Mouse (Mus musculus) embryonic facial prominence, embryonic 15.5 days (tissue): ENCODE results near the gene Abcd3. TPM values are rescaled to one million over a fixed set of nuclear protein-coding genes. Genes with fewer than 3 reads are reported as not detected.

Source experiments
- ATAC-seq: fragments of 200-750 bp; cut with Nextera tagmentation; 2 replicates; pipeline ENCODE4 v1.8.0; 2017; ENCODE audit warnings: low read depth, moderate TSS enrichment; ENCODE audit not compliant: insufficient number of reproducible peaks, low FRiP score, low TSS enrichment
- H3K27ac ChIP-seq: fragments of 300-500 bp; sonication (generic); replicated peaks from 2 replicates; pipeline ENCODE4 v1.5.1; 2015; ENCODE audit warnings: mild to moderate bottlenecking, inconsistent platforms
- H3K27me3 ChIP-seq: fragments of 300-500 bp; sonication (generic); 2 replicates; pipeline ENCODE4 v1.6.1; 2015; ENCODE audit warnings: inconsistent platforms
- H3K36me3 ChIP-seq: fragments of 300-500 bp; sonication (generic); 2 replicates; pipeline ENCODE4 v1.6.1; 2015; ENCODE audit warnings: mild to moderate bottlenecking, inconsistent platforms
- H3K4me1 ChIP-seq: fragments of 300-500 bp; sonication (generic); 2 replicates; pipeline ENCODE4 v1.6.1; 2015; ENCODE audit warnings: inconsistent platforms
- H3K4me2 ChIP-seq: fragments of 300-500 bp; sonication (generic); replicated peaks from 2 replicates; pipeline ENCODE4 v1.6.1; 2015; ENCODE audit warnings: mild to moderate bottlenecking, inconsistent platforms
- H3K4me3 ChIP-seq: fragments of 300-500 bp; sonication (generic); replicated peaks from 2 replicates; pipeline ENCODE4 v1.5.1; 2015; ENCODE audit warnings: mild to moderate bottlenecking, inconsistent platforms
- H3K9ac ChIP-seq: fragments of 300-500 bp; sonication (generic); 2 replicates; pipeline ENCODE4 v1.6.1; 2015; ENCODE audit warnings: inconsistent platforms
- H3K9me3 ChIP-seq: fragments of 300-500 bp; sonication (generic); replicated peaks from 2 replicates; pipeline ENCODE4 v1.6.1; 2016; ENCODE audit warnings: inconsistent platforms
- WGBS: fragments of 180-500 bp; shearing (Covaris S2); methylation state at CpG from one replicate; pipeline ENCODE4 v1.1.7; 2015; 5-methylcytosine and 5-hydroxymethylcytosine counted together
- polyA plus RNA-seq: library from polyadenylated mRNA; unstranded; fragments of >200 nt; fragmentation: Nextera tagmentation; extraction: Ambion mirVana; gene quantifications from 2 replicates; pipeline ENCODE4 v1.2.1, GENCODE M21; 2015

Gene Abcd3
- polyA plus RNA-seq = 58.6 and 62.6 TPM in 2 replicates

GRCm38 (mm10) chr3:121814877-121815548, at the start of gene Abcd3:
Gene Abcd3, minus strand, starts transcription at chr3:121815302.
- peak within 1 kb of the TSS; percentile 92 for H3K4me3 ChIP-seq
- under 1% methylated on average over 88 of the region's 99 CpGs for WGBS
- peak within 1 kb of the TSS; percentile 91 for H3K9ac ChIP-seq
- peak within 1 kb of the TSS; percentile 65 for H3K4me2 ChIP-seq
- H3K4me1 ChIP-seq = peaks cover 30% of the 10 kb centered on the region
- H3K9me3 ChIP-seq = no peaks in the 10 kb centered on the region
- peak; percentile 91 for ATAC-seq
- no peaks in the 10 kb centered on the region for H3K27me3 ChIP-seq
- peak within 1 kb of the TSS; percentile 99 for H3K27ac ChIP-seq
- H3K36me3 ChIP-seq = no peaks in the 10 kb centered on the region

GRCm38 (mm10) chr3:121859142-121859541, 44.0 kb upstream of the Abcd3 start:
- Histone ChIP-seq H3K4me1 (peaks cover 9% of the 10 kb centered on the region), H3K9me3 (no peaks in the 10 kb centered on the region), H3K4me2 (no peak overlapping the region), H3K9ac (no peak overlapping the region), H3K27me3 (no peaks in the 10 kb centered on the region), H3K27ac (peak overlapping the region; percentile 79), H3K36me3 (no peaks in the 10 kb centered on the region), H3K4me3 (no peak overlapping the region)
- ATAC-seq = no peak
- 18% methylated on average over 5 of the region's 5 CpGs for WGBS

- no peak overlapping the region for H3K27ac ChIP-seq
- H3K36me3 ChIP-seq = no peaks in the 10 kb centered on the region
- no peak overlapping the region for H3K4me3 ChIP-seq
- 91% methylated on average over 4 of the region's 4 CpGs for WGBS
- H3K4me2 ChIP-seq = no peak overlapping the region
- no peaks in the 10 kb centered on the region for H3K27me3 ChIP-seq
- H3K9ac ChIP-seq = no peak overlapping the region
- H3K4me1 ChIP-seq = peaks cover 9% of the 10 kb centered on the region
- ATAC-seq = no peak
- no peaks in the 10 kb centered on the region for H3K9me3 ChIP-seq
Observed at GRCm38 (mm10) chr3:121856131-121856530, 41.0 kb upstream of the Abcd3 start.

- whole genome bisulfite sequencing = 67% methylated on average over 5 of the region's 5 CpGs
- no peaks in the 10 kb centered on the region for H3K27me3 ChIP-seq
Observed at GRCm38 (mm10) chr3:121853781-121854520, 38.8 kb upstream of the Abcd3 start.

GRCm38 (mm10) chr3:121852074-121852826, 37.1 kb upstream of the Abcd3 start:
- Histone ChIP-seq H3K36me3 (no peaks in the 10 kb centered on the region), H3K4me1 (no peaks in the 10 kb centered on the region), H3K9me3 (no peaks in the 10 kb centered on the region), H3K27me3 (no peaks in the 10 kb centered on the region), H3K4me2 (no peak overlapping the region), H3K9ac (no peak overlapping the region), H3K4me3 (no peak overlapping the region), H3K27ac (no peak overlapping the region)
- WGBS = 47% methylated on average over 4 of the region's 4 CpGs
- ATAC-seq = no peak

More at GRCm38 (mm10) chr3:121853781-121854520, 38.8 kb upstream of the Abcd3 start:
- H3K4me3 ChIP-seq = no peak overlapping the region
- H3K27ac ChIP-seq = no peak overlapping the region
- peaks cover 9% of the 10 kb centered on the region for H3K4me1 ChIP-seq
- H3K9ac ChIP-seq = no peak overlapping the region
- no peak overlapping the region for H3K4me2 ChIP-seq
- no peaks in the 10 kb centered on the region for H3K9me3 ChIP-seq
- no peaks in the 10 kb centered on the region for H3K36me3 ChIP-seq
- no peak for ATAC-seq

- H3K4me1 ChIP-seq = no peaks in the 10 kb centered on the region
- no peak overlapping the region for H3K27ac ChIP-seq
- no peak overlapping the region for H3K4me3 ChIP-seq
- no peak overlapping the region for H3K9ac ChIP-seq
- no peaks in the 10 kb centered on the region for H3K9me3 ChIP-seq
- no peak for ATAC-seq
- 90% methylated on average over 3 of the region's 3 CpGs for WGBS
- H3K27me3 ChIP-seq = no peaks in the 10 kb centered on the region
- no peaks in the 10 kb centered on the region for H3K36me3 ChIP-seq
- no peak overlapping the region for H3K4me2 ChIP-seq
Observed at GRCm38 (mm10) chr3:121851006-121851405, 35.9 kb upstream of the Abcd3 start.

GRCm38 (mm10) chr3:121850381-121850780, 35.3 kb upstream of the Abcd3 start:
- H3K27ac ChIP-seq = no peak overlapping the region
- no peak for ATAC-seq

GRCm38 (mm10) chr3:121847296-121847695, 32.2 kb upstream of the Abcd3 start:
- Histone ChIP-seq H3K9ac (no peak overlapping the region), H3K4me3 (no peak overlapping the region), H3K27me3 (no peaks in the 10 kb centered on the region), H3K4me2 (no peak overlapping the region), H3K27ac (no peak overlapping the region), H3K4me1 (no peaks in the 10 kb centered on the region), H3K9me3 (no peaks in the 10 kb centered on the region), H3K36me3 (no peaks in the 10 kb centered on the region)
- ATAC-seq = no peak

More at GRCm38 (mm10) chr3:121850381-121850780, 35.3 kb upstream of the Abcd3 start:
- 87% methylated on average over 4 of the region's 4 CpGs for WGBS
- H3K36me3 ChIP-seq = no peaks in the 10 kb centered on the region
- no peak overlapping the region for H3K4me2 ChIP-seq
- H3K4me3 ChIP-seq = no peak overlapping the region
- no peaks in the 10 kb centered on the region for H3K27me3 ChIP-seq
- H3K9ac ChIP-seq = no peak overlapping the region
- no peaks in the 10 kb centered on the region for H3K4me1 ChIP-seq
- H3K9me3 ChIP-seq = no peaks in the 10 kb centered on the region

- no peak for ATAC-seq
- H3K27me3 ChIP-seq = no peaks in the 10 kb centered on the region
- H3K36me3 ChIP-seq = no peaks in the 10 kb centered on the region
- no peaks in the 10 kb centered on the region for H3K4me1 ChIP-seq
- no peak overlapping the region for H3K27ac ChIP-seq
- no peaks in the 10 kb centered on the region for H3K9me3 ChIP-seq
- 91% methylated on average over 6 of the region's 6 CpGs for WGBS
- H3K9ac ChIP-seq = no peak overlapping the region
- H3K4me3 ChIP-seq = no peak overlapping the region
- H3K4me2 ChIP-seq = no peak overlapping the region
Observed at GRCm38 (mm10) chr3:121844658-121845057, 29.6 kb upstream of the Abcd3 start.

GRCm38 (mm10) chr3:121844013-121844412, 28.9 kb upstream of the Abcd3 start:
- H3K9ac ChIP-seq = no peak overlapping the region
- 62% methylated on average over 3 of the region's 3 CpGs for WGBS
- no peak overlapping the region for H3K27ac ChIP-seq
- H3K9me3 ChIP-seq = no peaks in the 10 kb centered on the region
- no peaks in the 10 kb centered on the region for H3K4me1 ChIP-seq
- H3K27me3 ChIP-seq = no peaks in the 10 kb centered on the region
- no peak for ATAC-seq
- no peak overlapping the region for H3K4me2 ChIP-seq
- no peak overlapping the region for H3K4me3 ChIP-seq
- no peaks in the 10 kb centered on the region for H3K36me3 ChIP-seq

GRCm38 (mm10) chr3:121843254-121843653, 28.2 kb upstream of the Abcd3 start:
- Histone ChIP-seq H3K36me3 (no peaks in the 10 kb centered on the region), H3K9ac (no peak overlapping the region), H3K27ac (no peak overlapping the region), H3K4me1 (no peaks in the 10 kb centered on the region), H3K27me3 (no peaks in the 10 kb centered on the region), H3K9me3 (no peaks in the 10 kb centered on the region), H3K4me3 (no peak overlapping the region), H3K4me2 (no peak overlapping the region)
- no peak for ATAC-seq
- 76% methylated on average over 5 of the region's 5 CpGs for WGBS
